Mouse (Mus musculus): ENCODE data around the gene Prickle1. TPM values are rescaled to one million over a fixed set of nuclear protein-coding genes. Genes with fewer than 3 reads are reported as not detected.

The Prickle1 gene
- polyA plus RNA-seq, 1 experiment, result 16.1 TPM

DNA sequence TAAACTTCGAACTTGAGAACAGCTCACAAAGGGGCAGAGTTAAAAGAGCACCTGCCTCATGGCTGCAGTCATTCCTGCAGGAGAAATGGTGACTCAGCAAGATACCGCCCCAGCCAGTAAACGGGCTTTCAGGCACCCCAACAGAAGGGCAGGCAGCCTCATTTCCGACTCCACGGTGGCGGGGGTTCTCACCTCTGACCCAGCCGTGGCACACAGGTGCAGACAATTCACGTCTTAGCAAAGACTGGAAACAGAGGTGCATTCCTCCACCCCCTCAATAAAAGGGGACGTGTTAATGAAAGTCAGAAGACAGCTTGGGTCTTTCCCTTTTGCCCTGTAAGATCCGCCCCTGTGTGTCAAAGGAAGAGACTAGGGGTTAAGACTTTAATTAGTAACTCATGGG is 81.8 kb downstream of the Prickle1 start:
- H3K27ac ChIP-seq (ENCODE audit: insufficient read depth, low read length), result no peak overlapping the region
- 46% methylated on average over 10 of the region's 10 CpGs for WGBS
- no peak for DNase-seq
- no peak for TF ChIP-seq POLR2A (IDR thresholded peaks at IDR 0.05; ENCODE audit: borderline replicate concordance, insufficient read depth, low read length)
- no peak for TF ChIP-seq CTCF (IDR thresholded peaks at IDR 0.05; ENCODE audit: borderline replicate concordance, insufficient read depth, low read depth, low read length)
- no peaks in the 10 kb centered on the region for H3K4me1 ChIP-seq (ENCODE audit: control insufficient read depth, insufficient read depth, low read length)
- H3K27me3 ChIP-seq (ENCODE audit: control insufficient read depth, insufficient read depth, low read length), result no peaks in the 10 kb centered on the region; the same call in 1 of the 2 replicates
- H3K4me3 ChIP-seq (replicated peaks; ENCODE audit: insufficient read depth, low read depth, low read length), result no peak overlapping the region

DNA sequence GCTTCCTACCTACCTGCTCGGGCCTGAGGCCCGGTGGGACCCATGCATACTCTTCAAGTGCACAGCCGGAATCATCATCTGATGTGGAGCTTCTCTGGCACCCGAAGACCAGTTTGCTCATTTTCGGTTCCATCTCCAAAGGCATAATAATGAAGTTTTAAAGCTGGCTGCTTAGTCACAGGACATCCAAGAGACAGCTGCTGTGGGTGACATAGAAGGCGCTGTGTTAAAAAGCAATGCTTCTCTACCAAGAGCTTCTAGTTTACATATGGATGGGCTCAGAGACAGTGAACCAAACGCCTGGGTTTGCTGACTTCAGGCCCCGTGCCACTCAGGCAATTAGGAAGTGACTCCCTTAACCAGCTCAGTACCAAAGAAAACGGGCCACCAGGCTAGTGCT is 83.3 kb downstream of the Prickle1 start:
- WGBS, result 43% methylated on average over 9 of the region's 9 CpGs
- Histone ChIP-seq H3K4me1 (ENCODE audit: control insufficient read depth, insufficient read depth, low read length) (no peaks in the 10 kb centered on the region), H3K27ac (ENCODE audit: insufficient read depth, low read length) (no peak overlapping the region), H3K4me3 (replicated peaks; ENCODE audit: insufficient read depth, low read depth, low read length) (no peak overlapping the region), H3K27me3 (ENCODE audit: control insufficient read depth, insufficient read depth, low read length) (no peaks in the 10 kb centered on the region; the same call in 1 of the 2 replicates)
- no peak for DNase-seq
- TF ChIP-seq POLR2A (IDR thresholded peaks at IDR 0.05; ENCODE audit: borderline replicate concordance, insufficient read depth, low read length) (no peak), CTCF (IDR thresholded peaks at IDR 0.05; ENCODE audit: borderline replicate concordance, insufficient read depth, low read depth, low read length) (no peak)

DNA sequence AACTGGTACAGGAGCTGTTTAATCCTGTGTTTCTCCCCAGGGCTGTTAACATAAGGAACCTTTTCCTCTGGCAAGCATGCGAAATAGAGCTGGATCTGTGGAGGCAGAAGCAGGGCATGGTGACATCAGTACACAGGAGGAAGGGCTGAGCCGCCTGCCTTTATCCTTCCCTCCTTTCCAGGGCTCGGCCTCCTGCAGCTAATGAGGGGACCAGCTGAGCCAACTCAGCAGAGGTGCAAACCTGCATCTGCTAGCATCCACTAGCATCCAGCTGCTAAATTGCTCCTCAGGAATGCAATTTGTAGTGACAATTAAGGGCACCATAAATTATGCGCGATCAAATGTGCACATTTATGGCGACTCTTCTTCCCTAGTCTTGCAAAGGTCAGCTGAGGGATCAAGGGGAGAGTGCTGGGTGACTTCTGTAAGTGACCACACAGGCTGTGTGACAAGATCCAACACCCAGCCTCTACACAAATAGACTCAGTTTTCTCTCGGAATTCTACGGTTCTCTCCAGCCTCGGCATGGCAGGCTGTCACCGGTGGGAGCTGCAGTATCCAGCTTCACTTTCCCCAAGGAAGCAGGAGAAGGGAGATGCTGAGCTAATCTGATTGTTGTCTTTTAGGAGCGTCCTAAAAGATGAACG is 84.9 kb downstream of the Prickle1 start:
- Histone ChIP-seq H3K4me3 (replicated peaks; ENCODE audit: insufficient read depth, low read depth, low read length) (no peak overlapping the region), H3K27me3 (ENCODE audit: control insufficient read depth, insufficient read depth, low read length) (no peaks in the 10 kb centered on the region; the same call in 1 of the 2 replicates), H3K27ac (ENCODE audit: insufficient read depth, low read length) (no peak overlapping the region), H3K4me1 (ENCODE audit: control insufficient read depth, insufficient read depth, low read length) (no peaks in the 10 kb centered on the region)
- WGBS, result 73% methylated on average over 12 of the region's 12 CpGs
- TF ChIP-seq CTCF (IDR thresholded peaks at IDR 0.05; ENCODE audit: borderline replicate concordance, insufficient read depth, low read depth, low read length) (no peak), POLR2A (IDR thresholded peaks at IDR 0.05; ENCODE audit: borderline replicate concordance, insufficient read depth, low read length) (no peak)
- no peak for DNase-seq

DNA sequence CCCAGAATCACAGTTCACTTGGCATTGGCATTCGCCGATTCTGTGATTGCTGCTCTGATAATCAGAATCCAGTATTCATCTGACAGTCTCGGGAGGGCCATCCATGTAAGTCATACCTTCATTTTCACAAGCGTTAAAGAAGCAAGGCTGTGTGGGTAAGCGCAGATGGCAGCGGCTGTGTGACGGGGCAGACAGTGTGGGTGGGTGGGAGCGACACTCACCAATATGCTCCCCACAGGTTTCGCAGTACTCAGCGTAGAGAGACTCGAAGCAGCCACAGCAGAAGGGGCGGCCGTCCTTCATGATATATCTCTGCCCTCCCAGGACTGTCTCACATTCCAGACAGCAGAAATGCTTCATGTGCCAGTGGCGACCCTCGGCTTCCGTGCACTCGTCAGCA is 90.9 kb downstream of the Prickle1 start:
- DNase-seq, result no peak
- TF ChIP-seq POLR2A (IDR thresholded peaks at IDR 0.05; ENCODE audit: borderline replicate concordance, insufficient read depth, low read length) (no peak), CTCF (IDR thresholded peaks at IDR 0.05; ENCODE audit: borderline replicate concordance, insufficient read depth, low read depth, low read length) (no peak)
- 96% methylated on average over 17 of the region's 17 CpGs for WGBS
- Histone ChIP-seq H3K4me3 (replicated peaks; ENCODE audit: insufficient read depth, low read depth, low read length) (no peak overlapping the region), H3K27ac (ENCODE audit: insufficient read depth, low read length) (no peak overlapping the region), H3K27me3 (ENCODE audit: control insufficient read depth, insufficient read depth, low read length) (no peaks in the 10 kb centered on the region), H3K4me1 (ENCODE audit: control insufficient read depth, insufficient read depth, low read length) (no peaks in the 10 kb centered on the region)

DNA sequence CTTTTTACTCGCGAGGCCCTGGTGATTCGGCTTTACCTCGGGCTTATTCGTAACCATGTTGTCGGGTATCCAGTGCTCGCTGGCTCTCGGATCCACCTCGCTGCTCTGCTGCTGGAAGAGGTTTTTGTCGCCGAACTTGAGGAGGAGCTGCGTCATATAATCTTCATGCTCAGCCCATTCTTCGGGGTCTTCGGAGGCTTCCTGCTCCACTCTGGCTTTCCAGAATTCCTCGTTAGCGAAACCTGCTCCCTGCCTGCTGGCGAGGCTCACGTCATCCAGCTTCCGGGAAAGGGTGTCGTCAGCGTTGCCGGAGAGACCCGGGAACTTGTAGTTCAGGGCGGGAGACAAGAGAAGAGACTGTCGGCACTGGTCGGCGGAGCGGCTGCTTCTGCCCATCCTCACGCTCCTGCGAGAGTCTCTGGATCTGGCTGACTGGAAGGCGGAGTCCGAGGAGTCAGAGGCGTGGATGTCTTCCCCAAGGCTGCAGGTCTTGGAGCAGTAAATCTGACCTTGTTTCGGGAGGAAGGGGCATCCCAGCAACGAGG is 92.4 kb downstream of the Prickle1 start:
- 93% methylated on average over 35 of the region's 35 CpGs for WGBS
- DNase-seq, result no peak
- TF ChIP-seq POLR2A (IDR thresholded peaks at IDR 0.05; ENCODE audit: borderline replicate concordance, insufficient read depth, low read length) (no peak), CTCF (IDR thresholded peaks at IDR 0.05; ENCODE audit: borderline replicate concordance, insufficient read depth, low read depth, low read length) (no peak)
- H3K4me3 ChIP-seq (replicated peaks; ENCODE audit: insufficient read depth, low read depth, low read length), result no peak overlapping the region
- no peak overlapping the region for H3K27ac ChIP-seq (ENCODE audit: insufficient read depth, low read length)
- no peaks in the 10 kb centered on the region for H3K4me1 ChIP-seq (ENCODE audit: control insufficient read depth, insufficient read depth, low read length)
- H3K27me3 ChIP-seq (ENCODE audit: control insufficient read depth, insufficient read depth, low read length), result no peaks in the 10 kb centered on the region

DNA sequence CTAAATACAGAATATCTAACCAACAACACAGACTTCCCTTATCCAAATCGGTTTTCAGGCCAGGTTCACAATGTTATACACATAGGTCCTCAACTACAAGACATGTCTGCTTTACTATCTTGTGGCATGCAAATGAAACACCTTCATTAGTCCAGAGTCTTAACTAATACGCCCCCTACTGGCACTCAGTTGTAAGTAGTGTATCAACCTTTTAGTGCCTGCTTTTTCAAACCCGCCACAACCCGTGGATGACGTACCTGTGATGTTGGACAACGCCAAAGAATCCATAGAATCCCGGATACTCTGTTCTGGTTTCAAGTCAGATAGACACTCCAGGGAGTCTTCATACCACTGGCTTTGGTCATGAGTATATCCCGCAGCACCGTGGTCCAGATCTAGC is 93.0 kb downstream of the Prickle1 start:
- DNase-seq, result no peak
- WGBS, result 96% methylated on average over 9 of the region's 9 CpGs
- Histone ChIP-seq H3K27me3 (ENCODE audit: control insufficient read depth, insufficient read depth, low read length) (no peaks in the 10 kb centered on the region), H3K27ac (ENCODE audit: insufficient read depth, low read length) (no peak overlapping the region), H3K4me1 (ENCODE audit: control insufficient read depth, insufficient read depth, low read length) (no peaks in the 10 kb centered on the region), H3K4me3 (replicated peaks; ENCODE audit: insufficient read depth, low read depth, low read length) (no peak overlapping the region)
- TF ChIP-seq POLR2A (IDR thresholded peaks at IDR 0.05; ENCODE audit: borderline replicate concordance, insufficient read depth, low read length) (no peak), CTCF (IDR thresholded peaks at IDR 0.05; ENCODE audit: borderline replicate concordance, insufficient read depth, low read depth, low read length) (no peak)

DNA sequence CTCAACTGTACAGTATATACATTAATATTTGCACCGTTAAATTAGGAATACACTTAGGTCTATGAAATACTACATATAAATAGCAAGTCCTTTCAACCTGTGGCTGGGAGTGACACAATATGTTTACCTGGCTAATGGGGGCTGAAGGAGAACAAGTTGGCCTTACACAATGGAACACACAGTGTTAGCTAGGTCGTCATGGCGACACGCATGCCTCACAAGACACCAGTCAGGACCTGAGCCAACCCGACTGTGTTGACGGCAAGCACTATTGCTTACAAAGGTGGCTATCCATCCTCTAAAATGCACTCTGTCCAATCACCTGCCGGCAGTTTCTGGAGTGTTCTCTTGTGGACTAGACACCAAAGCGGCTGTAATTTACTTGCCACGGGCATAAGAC is 95.8 kb downstream of the Prickle1 start:
- TF ChIP-seq POLR2A (IDR thresholded peaks at IDR 0.05; ENCODE audit: borderline replicate concordance, insufficient read depth, low read length) (no peak), CTCF (IDR thresholded peaks at IDR 0.05; ENCODE audit: borderline replicate concordance, insufficient read depth, low read depth, low read length) (no peak)
- DNase-seq, result no peak
- no peak overlapping the region for H3K4me3 ChIP-seq (replicated peaks; ENCODE audit: insufficient read depth, low read depth, low read length)
- 68% methylated on average over 9 of the region's 9 CpGs for WGBS
- H3K27ac ChIP-seq (ENCODE audit: insufficient read depth, low read length), result no peak overlapping the region
- no peaks in the 10 kb centered on the region for H3K27me3 ChIP-seq (ENCODE audit: control insufficient read depth, insufficient read depth, low read length)
- H3K4me1 ChIP-seq (ENCODE audit: control insufficient read depth, insufficient read depth, low read length), result no peaks in the 10 kb centered on the region

DNA sequence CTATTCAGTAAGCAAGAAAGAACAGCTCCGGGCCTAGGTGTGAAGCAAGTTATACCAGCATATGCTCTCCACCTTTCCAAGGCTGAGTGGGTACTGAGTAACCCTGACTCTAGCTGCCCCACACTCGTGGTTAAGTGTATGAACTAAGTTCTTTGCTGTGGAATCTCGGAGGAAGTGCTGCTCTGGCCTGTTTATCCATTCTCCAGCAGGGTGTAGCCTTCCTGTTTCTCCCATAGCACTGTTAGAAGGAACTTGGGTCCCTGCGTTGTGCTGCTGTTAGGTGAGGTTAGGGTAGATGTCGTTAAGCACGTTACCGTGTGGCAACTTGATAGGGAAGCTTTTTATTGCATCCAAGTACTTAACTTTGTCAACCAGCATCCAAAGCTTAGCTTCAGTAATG is 101.0 kb downstream of the Prickle1 start:
- 89% methylated on average over 7 of the region's 7 CpGs for WGBS
- TF ChIP-seq CTCF (IDR thresholded peaks at IDR 0.05; ENCODE audit: borderline replicate concordance, insufficient read depth, low read depth, low read length) (no peak), POLR2A (IDR thresholded peaks at IDR 0.05; ENCODE audit: borderline replicate concordance, insufficient read depth, low read length) (no peak)
- no peak for DNase-seq
- H3K4me1 ChIP-seq (ENCODE audit: control insufficient read depth, insufficient read depth, low read length), result no peaks in the 10 kb centered on the region
- no peaks in the 10 kb centered on the region for H3K27me3 ChIP-seq (ENCODE audit: control insufficient read depth, insufficient read depth, low read length)
- H3K4me3 ChIP-seq (replicated peaks; ENCODE audit: insufficient read depth, low read depth, low read length), result no peak overlapping the region
- peak overlapping the region; percentile 17; the same call in 1 of the 2 replicates for H3K27ac ChIP-seq (ENCODE audit: insufficient read depth, low read length)

Measured in cerebellum, adult 2 months (tissue).